Mouse (Mus musculus): ENCODE measurements around the gene Rchy1.

Rchy1 gene

DNA sequence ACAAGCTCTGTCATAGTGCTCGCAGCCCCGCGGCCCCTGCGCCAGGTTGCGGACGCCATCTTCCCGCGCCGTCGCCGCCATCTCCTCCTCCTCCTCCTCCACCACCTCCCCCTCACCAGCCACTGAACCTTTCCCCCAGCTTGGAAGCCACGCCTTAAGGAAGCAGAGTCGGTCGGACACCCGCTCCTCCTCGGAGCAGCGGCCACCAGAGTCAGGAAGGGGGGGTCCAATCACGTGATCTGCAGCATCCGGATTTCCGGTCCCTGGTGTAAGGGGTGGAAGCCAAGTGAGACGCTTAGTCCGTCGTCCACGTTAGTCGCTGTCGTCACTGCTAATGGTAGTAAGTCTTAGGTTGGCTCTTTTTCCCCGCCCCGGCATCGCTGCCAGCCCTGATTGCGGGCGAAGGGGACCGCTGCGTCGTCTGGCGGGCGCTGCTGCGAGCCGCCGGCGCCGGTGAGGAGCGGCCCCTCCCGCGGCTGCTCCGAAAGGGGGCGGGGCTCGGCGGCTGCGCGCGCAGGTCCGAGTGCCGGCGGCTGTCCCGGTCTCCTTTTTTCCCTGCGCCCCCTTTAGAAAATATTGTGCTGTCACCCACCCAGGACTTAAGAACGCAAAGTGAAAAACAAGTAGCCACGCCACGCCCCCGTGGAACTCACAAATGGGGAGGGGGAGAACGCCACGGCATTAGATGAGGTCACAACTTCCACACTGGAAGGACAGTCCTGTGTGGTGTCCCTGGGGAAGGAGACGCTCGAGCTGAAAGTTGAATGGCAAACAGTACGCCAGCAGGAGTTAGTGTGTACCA lies at the start of gene Rchy1:
TSS of gene Rchy1 (minus strand) at position 430 of the 802 bp plus-strand sequence.
- peak; percentile 91 for DNase-seq

DNA sequence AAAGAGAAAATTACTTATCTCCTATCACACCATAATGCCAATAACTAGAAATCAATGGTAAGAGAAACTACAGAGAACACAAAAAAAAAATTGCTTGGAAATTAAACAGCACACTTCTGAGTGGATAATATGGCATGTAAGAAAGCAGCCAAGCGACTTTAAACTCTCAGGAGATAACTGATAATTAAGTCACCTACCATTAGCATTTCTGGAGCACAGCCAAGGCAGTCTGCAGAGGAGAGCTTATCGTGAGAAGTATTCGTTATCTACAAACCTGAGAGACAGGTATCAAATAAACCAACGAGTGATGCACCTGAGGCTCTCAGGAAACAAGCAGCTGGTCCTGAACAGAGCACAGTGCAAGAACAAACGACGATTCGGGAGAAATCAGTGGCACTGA lies 48.9 kb upstream of the Rchy1 start:
- no peak for DNase-seq

DNA sequence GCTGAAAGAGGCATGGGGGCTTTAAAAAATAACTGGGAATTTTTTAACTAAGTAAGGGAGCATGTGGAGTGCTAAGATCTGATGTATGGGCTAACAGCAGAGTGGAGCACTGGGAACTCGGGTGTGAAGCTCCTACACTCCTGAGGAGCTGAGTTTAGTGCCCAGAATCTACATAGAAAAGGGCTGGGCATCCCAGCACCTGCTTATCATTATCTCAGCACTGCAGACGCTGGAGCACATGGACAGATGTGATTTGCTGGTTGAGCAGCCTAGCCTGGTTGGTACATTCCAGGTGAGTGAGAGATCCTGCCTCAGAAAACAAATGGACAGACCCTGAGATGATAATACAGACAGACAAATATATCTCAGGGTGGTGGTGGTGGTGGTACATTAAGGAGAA lies 47.0 kb upstream of the Rchy1 start:
- DNase-seq, result no peak

GRCm38 (mm10) chr5:92003011-92003410 lies 40.1 kb upstream of the Rchy1 start:
- DNase-seq, result no peak

DNA sequence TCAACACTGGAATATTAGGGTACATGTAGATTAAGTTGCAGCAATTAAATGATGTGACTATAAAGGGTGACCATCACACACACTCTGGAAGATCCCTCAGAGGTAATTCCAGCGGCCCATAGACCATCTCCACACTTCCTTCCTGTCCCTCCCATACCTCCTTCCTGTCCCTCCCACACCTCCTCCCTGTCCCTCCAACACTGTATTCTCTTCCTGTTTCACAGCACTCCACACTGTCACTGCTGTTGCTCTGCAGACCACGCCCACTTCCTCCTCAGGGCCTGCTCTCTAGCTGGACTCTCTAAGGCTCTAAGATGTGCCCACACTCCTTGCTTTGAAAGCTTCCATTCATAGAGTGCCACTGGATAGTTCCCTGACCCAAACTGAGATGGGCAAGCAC lies 37.9 kb upstream of the Rchy1 start:
- no peak for DNase-seq

DNA sequence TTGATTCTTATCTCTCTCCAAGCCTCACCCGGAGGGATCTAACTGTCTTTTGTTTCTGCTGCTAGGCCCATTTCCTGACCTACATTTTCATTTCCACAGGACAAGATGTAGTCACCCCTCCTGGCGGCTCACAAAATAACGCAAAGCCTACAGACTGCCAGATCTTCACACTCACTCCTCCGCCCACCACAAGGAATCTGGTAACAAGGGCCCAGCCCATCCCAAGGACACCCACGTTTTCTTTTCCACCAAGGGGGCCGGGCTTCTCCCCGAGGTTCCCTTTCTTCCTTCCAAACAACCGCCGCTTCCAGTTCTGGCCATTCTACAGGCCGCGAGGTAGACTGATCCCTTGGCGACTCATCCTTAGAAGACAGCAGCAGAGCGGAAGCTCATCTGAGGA lies 31.7 kb upstream of the Rchy1 start:
- peak; percentile 14 for DNase-seq

DNA sequence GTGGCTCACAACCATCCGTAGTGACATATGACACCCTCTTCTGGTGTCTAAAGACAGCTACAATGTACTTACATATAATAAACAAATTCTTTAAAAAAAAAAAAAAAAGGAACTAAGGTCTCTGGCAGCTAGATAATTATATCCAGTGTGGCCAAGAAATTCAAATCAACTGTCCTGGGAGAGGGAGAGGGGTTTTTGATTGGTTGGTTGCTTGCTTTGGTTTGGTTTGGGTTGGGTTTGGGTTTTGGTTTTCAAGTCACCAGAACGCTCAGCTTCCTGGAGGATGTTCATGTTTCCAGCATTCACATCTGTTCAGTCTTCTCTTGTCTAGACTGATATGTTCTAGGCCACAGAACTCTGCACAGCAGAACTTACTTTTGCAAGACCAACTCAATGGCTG lies 30.2 kb upstream of the Rchy1 start:
- no peak for DNase-seq

- no peak for DNase-seq
Observed at GRCm38 (mm10) chr5:91991191-91991937, 28.5 kb upstream of the Rchy1 start.

DNA sequence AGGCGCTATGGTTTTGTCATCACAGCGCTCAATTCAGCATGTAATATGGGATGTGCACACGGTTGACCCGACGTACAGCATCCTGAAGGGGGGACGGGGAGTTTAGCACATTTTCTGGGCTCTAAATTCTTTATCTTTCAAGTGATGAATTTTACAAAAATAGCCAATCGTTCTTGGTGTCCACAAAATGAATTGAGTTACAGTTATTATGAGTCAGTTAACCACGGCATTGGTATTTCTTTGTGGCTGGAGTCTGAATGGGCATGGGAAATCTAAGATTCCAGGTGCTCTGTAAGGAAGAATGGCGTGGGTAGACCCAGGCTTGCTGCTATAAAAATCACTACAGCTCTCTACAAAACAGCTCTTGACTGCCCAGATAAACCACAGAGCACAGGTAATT lies 26.4 kb upstream of the Rchy1 start:
- no peak for DNase-seq

GRCm38 (mm10) chr5:91987799-91988198 lies 24.9 kb upstream of the Rchy1 start:
- DNase-seq, result no peak

DNA sequence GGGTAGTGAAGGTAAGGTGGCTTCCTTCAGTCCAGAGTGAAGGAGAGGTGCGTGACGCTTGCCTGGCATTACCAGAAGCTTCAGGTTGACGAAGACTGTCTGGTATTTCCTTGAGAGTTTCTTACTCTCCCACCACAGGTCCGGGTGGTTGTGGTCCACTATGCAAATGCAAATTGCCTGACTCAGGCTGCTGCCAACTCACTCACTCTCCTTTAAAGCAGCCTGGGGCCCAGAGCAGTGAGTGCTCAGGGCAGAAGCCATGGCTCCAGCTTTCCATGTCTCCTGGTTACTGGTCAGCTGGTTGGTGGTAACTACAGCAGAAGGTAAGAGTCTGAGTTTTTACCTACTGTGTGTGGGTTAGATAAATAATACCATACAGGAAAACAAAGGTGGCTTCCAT lies 24.4 kb upstream of the Rchy1 start, which contains the start of gene Odaph:
TSS of gene Odaph (plus strand) at position 240 of the 400 bp plus-strand sequence.
- no peak for DNase-seq

DNA sequence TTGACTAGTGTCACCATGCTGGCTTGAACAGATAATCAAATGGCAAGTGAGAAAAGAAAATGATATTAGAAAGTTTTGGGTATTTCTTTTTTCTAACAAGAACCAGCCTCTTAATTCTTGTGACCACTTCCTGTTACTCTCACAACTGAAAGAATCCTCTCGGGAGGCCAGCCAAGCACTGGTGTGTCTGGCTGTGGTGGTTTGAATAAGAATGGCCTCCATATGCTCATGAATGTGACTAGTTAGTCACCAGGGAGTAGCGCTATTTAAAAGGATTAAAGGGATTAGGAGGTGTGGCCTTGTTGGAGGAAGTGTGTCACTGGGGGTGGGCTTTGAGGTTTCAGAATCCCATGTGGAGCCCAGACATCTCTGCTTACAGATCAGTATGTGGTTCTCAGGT lies 22.9 kb upstream of the Rchy1 start:
- DNase-seq, result no peak

DNA sequence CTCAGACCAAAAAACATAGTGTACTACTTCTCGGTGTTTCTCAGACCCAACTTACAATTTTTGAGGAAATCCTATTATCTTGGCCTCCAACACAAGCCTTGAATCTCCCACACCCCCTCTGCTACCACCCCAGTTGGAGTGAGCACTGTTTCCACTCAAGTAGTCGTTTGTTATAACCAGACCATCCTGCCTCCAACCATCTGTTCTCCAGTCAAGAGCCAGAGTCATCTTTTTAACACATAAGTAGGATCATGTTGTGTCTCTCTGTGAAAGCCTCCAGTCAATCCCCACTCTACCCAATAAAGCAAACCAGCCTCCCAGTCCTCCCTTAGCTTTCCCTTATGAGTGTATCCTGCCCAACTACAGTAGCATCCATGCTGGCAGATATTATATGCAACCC lies 20.6 kb upstream of the Rchy1 start:
- no peak for DNase-seq

- no peak for DNase-seq
Observed at GRCm38 (mm10) chr5:91981176-91981840, 18.4 kb upstream of the Rchy1 start.

DNA sequence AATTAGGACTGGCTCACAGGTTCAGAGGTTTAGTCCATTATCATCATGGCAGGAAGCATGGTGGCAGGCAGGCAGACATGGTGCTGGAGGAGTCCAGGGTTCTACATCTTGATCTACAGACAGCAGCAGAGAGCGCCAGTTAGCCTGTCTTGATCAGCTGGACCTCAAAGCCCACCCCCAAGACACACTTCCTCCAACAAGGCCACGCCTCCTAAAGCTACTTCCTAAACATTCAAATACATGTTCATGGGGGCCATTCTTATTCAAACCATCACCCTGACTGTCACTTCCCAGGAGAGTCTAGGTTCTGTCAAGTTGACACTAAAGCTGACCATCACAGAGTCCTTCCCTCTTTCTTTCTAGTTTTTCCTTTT lies 14.5 kb upstream of the Rchy1 start:
- no peak for DNase-seq

GRCm38 (mm10) chr5:91976566-91977396 lies 13.9 kb upstream of the Rchy1 start:
- DNase-seq, result no peak

DNA sequence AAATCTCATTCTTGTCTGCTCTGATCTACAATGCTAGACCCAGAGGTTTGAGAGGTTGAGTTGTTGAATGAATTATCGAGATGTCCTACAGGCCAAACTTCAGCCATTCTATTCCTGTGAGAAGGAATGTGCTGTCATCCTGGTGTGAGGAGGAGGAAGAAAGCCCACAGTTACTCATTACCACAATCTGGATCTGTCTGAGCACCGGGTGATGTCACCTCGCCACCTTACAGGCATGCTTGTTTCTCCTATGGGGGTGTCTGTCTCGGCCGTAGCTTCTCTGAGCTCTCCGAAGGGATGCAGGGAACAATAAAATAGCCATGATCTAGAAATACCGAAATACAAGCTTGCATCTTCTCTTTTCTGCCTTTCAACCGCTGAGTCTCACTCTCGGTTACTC lies 12.9 kb upstream of the Rchy1 start:
- DNase-seq, result no peak

- DNase-seq, result no peak
Observed at GRCm38 (mm10) chr5:91974002-91974401, 11.1 kb upstream of the Rchy1 start.

- DNase-seq, result no peak
Observed at GRCm38 (mm10) chr5:91972046-91972445, 9.2 kb upstream of the Rchy1 start.

DNA sequence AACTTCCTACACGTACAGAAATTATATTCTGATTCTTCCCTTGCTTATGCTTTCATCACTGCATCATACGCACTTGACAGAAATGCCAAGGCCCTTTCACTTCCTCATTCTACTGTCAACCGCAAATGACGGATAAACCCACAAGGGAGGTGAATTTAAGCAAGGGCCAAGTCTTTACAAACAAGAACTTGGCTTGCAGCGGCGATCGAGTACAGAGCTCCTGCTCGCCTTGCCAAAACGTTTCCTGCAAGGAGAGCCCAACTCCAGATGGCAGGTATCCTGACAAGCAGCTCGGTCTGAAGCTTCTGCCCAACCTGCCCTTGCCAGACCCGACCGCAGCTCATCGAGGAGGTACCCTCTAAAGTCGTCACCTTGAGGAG lies 619 bp downstream of the Rchy1 start:
- DNase-seq, result no peak

GRCm38 (mm10) chr5:91961370-91961769 lies 1.5 kb downstream of the Rchy1 start:
- no peak for DNase-seq

DNA sequence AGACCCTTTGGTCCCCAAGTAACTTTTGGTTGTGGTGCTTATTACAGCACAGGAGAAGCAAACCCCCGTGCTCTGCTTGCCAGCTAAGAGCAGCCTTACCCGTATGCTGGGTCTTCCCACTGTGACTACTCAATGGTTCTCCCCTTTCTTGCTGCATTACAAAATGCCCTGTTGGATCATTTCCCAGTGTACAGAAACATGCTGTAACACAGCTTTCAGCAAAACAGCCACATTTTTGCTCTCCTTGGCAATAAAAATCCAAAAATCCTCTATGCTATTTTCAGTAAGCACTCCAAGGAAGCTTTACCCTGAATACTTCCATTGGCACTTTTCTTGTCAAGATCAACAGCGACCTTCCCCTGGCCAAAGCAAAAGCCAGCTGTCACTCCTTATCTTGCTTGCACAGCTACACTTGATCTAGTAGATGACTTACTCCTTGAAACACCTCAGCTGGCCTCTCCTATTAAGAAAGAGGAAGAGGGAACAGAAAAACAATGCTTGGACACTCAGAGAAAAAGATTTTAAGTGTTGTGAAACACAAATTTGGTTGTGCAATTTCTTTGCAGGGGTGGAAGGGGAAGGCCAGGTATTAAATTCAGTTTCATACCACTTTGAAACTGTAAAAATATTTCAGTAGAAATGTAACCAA lies 2.1 kb downstream of the Rchy1 start:
- no peak for DNase-seq

Data from right cerebral cortex, postnatal 14 days (tissue).